Mouse (Mus musculus) lung, adult 2 months (tissue): Measurements from ENCODE around the gene Islr.

Experiments
- CTCF ChIP-seq: fragments of 200-500 bp; IDR thresholded peaks from 2 replicates; pipeline ENCODE4 v1.5.1; 2011; ENCODE audit warnings: mild to moderate bottlenecking, low read length, control low read depth; ENCODE audit not compliant: insufficient read depth
- POLR2A ChIP-seq: fragments of 200-500 bp; IDR thresholded peaks from 2 replicates; pipeline ENCODE4 v1.6.1; 2011; ENCODE audit warnings: low read depth, mild to moderate bottlenecking, control low read depth, low read length, borderline replicate concordance; ENCODE audit errors: extremely low read depth

DNA sequence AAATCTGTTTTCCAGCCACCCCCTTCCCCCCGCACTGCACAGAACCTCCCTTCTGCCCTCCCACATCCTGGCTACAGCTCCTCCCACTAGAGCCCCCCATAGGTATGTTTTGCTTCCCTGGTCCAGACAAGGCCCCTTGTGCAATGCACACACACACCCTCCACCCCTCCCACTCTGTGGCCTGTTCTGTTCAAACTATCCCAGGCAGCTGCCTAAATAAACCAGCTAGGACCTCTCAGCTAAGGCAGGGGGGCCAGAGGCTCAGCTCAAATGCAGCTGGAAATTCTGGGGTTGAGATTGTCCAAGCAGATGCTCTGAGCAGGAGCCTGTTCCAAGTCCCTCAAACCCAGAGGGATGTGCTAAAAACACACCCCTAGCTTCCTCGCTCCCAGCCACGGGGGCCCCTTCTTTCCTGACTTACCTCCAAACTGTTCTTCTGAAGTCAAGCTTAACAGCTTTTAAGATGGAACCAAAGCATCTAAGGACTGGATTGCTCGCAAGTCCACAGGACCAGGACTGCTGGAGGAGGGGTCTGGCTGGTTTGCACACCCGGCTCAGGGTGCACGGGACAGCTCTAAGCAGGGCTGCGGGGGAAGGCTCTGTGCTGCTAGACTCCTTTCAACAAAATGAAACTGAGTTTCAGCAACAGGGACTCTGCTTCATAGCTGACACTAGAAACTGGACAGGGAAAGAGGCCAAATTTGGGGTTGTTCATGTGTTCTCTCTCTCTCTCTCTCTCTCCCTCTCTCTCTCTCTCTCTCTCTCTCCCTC, 45.4 kb downstream of the Islr start:
- TF ChIP-seq CTCF (no peak), POLR2A (no peak)
